Mouse (Mus musculus): Measurements from ENCODE around the gene Osbpl11. TPM values are rescaled to one million over a fixed set of nuclear protein-coding genes. Genes with fewer than 3 reads are reported as not detected.
"Not testable (repeated sequence)": the region's sequence is repeated elsewhere in the genome, so short reads cannot be mapped to it uniquely, and the experiment has no call there.

The Osbpl11 gene
- polyA plus RNA-seq, 1 experiment from 2014 or later, result 20.6 TPM

DNA sequence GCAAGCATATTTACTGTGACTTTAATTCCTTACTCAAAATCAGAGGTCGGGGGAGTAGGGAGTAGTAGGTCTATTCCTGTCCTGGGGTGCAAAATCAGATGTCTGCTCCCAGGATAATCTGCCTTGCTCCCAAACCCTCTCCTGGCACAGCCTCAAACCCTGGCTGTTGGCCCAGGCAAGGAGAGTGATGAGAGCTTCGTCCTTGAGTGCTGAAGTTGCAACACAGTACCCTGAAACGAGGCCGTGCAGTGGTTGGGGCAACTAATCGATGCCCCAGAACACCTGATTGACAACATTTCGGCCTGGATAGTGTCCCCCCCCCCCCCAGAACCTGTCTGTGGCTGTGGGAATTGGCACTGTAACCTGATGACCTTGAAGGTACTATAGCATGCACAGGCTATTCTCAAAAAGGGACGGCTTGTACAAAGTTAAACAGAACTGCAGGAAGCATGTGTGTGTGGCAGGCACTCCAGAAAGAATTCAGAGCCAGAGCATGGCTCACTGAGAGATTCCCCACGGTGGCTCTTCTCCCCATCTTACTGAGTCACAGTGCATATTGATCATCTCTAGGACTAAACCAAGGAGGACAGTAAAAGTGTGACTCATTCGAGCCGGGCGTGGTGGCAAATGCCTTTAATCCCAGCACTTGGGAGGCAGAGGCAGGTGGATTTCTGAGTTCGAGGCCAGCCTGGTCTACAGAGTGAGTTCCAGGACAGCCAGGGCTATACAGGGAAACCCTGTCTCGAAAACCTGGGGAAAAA lies 21.4 kb upstream of the Osbpl11 start:
- Histone ChIP-seq H3K27ac (replicated peaks) (no peak overlapping the region), H3K4me1 (replicated peaks) (no peaks in the 10 kb centered on the region)
- WGBS, result 84% methylated on average over 13 of the region's 13 CpGs

DNA sequence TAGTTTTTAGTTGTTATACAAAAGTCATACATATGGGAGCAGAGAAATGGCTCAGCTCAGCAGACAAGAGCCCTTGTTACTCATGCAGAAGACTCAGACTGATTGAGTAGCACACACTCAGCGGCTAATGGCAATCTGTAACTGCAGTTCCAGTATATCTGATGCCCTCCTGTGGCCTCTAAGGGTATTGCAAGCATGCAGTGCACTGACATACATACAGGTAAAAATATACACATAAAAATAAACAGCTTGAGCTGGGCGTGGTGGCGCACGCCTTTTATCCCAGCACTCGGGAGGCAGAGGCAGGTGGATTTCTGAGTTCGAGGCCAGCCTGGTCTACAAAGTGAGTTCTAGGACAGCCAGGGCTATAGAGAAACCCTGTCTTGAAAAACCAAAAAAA lies 18.6 kb upstream of the Osbpl11 start:
- H3K4me3 ChIP-seq; H3K27me3 ChIP-seq; H3K9ac ChIP-seq; H3K4me2 ChIP-seq; H3K4me1 ChIP-seq (replicated peaks); H3K9me3 ChIP-seq; H3K27ac ChIP-seq (replicated peaks); H3K36me3 ChIP-seq; ATAC-seq (ENCODE audit: low FRiP score, low read depth): not testable (repeated sequence)
- 77% methylated on average over 6 of the region's 6 CpGs for WGBS

More for the DNA sequence above, 21.4 kb upstream of the Osbpl11 start:
- no peaks in the 10 kb centered on the region for H3K27me3 ChIP-seq
- H3K36me3 ChIP-seq, result no peaks in the 10 kb centered on the region
- no peak overlapping the region for H3K9ac ChIP-seq
- no peak overlapping the region for H3K4me2 ChIP-seq
- ATAC-seq (ENCODE audit: low FRiP score, low read depth), result no peak
- H3K4me3 ChIP-seq, result no peak overlapping the region
- no peaks in the 10 kb centered on the region for H3K9me3 ChIP-seq

DNA sequence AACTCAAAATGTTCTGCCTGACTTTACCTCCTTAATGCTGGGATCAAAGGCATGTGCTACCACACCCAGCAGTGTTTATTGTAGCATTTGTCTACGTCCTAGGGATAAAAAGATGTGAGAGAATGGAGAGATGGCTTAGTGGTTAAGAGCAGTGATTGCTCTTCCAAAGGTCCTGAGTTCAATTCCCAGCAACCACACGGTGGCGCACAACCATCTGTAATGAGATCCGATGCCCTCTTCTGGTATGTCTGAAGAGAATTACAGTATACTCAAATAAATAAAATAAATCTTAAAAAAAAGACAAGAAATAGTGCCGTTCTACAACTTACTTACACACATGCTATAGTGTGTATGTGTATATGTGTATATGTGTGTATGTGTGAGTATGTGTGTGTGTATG lies 17.3 kb upstream of the Osbpl11 start:
- H3K27ac ChIP-seq (replicated peaks), result no peak overlapping the region
- 39% methylated on average over 5 of the region's 5 CpGs for WGBS
- no peaks in the 10 kb centered on the region for H3K9me3 ChIP-seq
- no peak overlapping the region for H3K4me3 ChIP-seq
- no peaks in the 10 kb centered on the region for H3K36me3 ChIP-seq
- H3K4me1 ChIP-seq (replicated peaks), result no peaks in the 10 kb centered on the region
- H3K9ac ChIP-seq, result no peak overlapping the region
- no peaks in the 10 kb centered on the region for H3K27me3 ChIP-seq
- no peak overlapping the region for H3K4me2 ChIP-seq
- no peak for ATAC-seq (ENCODE audit: low FRiP score, low read depth)

DNA sequence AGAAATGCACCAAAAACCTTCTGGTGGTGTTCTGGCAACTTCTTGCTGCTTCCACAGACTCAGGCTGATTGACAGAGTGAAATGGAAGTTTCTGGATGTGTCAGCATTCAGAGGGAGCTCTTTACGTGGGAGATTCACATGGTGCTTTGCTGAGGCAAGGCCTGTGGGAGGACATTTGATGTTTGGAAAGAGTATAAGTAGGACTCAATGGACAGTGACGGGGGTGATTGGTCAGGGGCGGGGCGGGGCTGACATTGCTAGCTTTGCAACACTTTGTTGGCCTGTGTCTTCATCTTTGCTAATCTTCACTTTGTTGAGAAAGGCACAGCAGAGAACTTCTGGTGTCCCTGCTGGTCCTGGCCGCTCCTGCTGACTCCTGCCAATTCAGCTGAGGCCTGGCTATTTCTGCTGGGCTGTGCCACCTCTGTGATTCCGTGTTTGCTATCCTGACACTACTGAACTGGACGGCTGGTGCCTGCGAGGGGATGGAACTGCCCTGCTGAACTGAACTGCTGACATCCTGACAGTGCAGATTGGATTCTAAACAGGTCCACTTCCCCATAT lies 15.3 kb upstream of the Osbpl11 start:
- H3K9ac ChIP-seq, result no peak overlapping the region
- no peaks in the 10 kb centered on the region for H3K36me3 ChIP-seq
- H3K4me2 ChIP-seq, result no peak overlapping the region
- H3K4me3 ChIP-seq, result no peak overlapping the region
- H3K27ac ChIP-seq (replicated peaks), result no peak overlapping the region
- 76% methylated on average over 8 of the region's 8 CpGs for WGBS
- H3K9me3 ChIP-seq, result no peaks in the 10 kb centered on the region
- H3K4me1 ChIP-seq (replicated peaks), result no peaks in the 10 kb centered on the region
- no peak for ATAC-seq (ENCODE audit: low FRiP score, low read depth)
- no peaks in the 10 kb centered on the region for H3K27me3 ChIP-seq

DNA sequence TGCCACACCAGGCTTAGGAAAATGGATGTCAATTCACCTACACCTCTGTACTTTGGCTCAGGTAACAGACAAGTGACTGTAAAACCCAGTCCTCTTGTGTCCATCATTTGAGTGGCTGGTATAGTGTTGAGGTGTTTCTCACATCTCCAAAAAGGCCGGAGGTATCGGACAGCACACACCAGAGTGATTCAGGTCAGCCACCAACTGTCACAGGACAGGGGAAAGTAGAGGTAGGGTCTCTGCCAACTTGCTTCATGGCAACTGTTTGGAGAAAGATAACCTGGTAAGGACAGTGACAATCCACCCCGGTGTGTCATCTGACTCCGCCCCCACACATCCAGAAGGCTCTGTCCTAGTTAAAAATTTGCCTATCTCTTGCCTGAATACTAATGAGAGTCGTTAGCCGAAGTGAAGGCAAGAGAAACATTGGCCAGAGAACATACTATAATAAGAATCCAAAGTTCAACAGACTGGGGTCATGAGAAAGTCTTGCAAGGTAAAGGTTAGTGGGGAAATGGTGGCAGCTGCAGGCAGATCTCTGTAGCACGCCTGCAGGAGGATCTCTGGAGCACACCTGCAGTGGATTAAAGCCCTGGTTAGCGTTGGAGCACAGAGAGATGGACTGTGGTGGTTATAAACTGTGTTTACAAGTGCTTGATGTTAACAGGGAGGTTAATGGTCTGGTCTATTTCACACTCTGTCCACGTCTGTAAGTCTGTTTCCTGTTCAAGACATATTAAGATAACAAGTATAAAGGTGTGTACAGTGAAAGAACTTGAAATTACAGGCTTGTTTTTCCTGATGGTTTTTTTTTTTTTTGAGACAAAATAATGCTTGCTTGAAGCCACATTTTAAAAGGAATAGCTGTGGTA lies 13.9 kb upstream of the Osbpl11 start:
- ATAC-seq (ENCODE audit: low FRiP score, low read depth), result no peak
- 81% methylated on average over 9 of the region's 9 CpGs for WGBS
- H3K9me3 ChIP-seq, result no peaks in the 10 kb centered on the region

DNA sequence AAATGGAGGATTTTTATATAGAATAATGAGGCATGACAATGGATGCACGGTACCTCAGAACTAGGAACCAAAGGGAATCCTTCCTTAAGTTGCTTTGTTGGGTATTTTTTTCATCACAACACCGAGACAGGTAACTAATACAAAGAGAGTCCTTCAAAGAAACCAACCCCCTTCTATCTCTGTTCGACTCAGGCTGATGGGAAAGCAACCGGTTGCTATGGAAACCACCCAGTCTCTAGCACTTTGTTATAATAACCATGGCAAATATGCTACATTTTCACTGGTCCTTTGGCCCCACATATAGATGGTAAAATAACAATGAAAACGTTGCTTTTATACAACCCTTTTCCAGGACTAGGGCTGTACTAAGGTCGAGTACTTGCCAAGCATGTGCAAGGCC lies 13.1 kb upstream of the Osbpl11 start:
- no peaks in the 10 kb centered on the region for H3K9me3 ChIP-seq
- ATAC-seq (ENCODE audit: low FRiP score, low read depth), result no peak
- no peak overlapping the region for H3K9ac ChIP-seq
- no peak overlapping the region for H3K27ac ChIP-seq (replicated peaks)
- H3K4me3 ChIP-seq, result no peak overlapping the region
- 66% methylated on average over 6 of the region's 6 CpGs for WGBS
- no peaks in the 10 kb centered on the region for H3K27me3 ChIP-seq
- H3K36me3 ChIP-seq, result no peaks in the 10 kb centered on the region
- no peaks in the 10 kb centered on the region for H3K4me1 ChIP-seq (replicated peaks)
- no peak overlapping the region for H3K4me2 ChIP-seq

More for the DNA sequence above, 13.9 kb upstream of the Osbpl11 start:
- Histone ChIP-seq H3K4me2 (no peak overlapping the region), H3K27ac (replicated peaks) (no peak overlapping the region), H3K4me1 (replicated peaks) (no peaks in the 10 kb centered on the region), H3K36me3 (no peaks in the 10 kb centered on the region), H3K4me3 (no peak overlapping the region), H3K9ac (no peak overlapping the region), H3K27me3 (no peaks in the 10 kb centered on the region)

DNA sequence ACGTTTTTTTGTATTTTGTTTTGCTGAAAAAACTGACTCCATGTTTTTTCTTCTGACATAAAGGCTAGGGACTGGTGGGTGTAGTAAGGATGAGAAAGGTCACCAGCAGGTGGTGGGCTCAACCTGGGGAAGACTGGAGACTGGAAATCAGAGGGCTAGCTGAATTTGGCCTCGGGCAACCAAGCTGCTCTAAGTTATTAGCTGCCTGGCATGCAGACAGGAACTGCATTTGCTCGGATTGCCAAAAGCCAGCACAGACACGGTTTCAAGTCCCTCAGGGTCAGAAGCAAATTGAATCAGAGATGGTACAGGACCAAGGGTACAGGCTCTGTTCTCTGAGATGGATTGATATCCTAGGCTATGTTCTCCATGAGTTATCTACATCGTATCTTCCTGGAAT lies 11.7 kb upstream of the Osbpl11 start:
- H3K27ac ChIP-seq (replicated peaks), result no peak overlapping the region
- no peaks in the 10 kb centered on the region for H3K9me3 ChIP-seq
- WGBS, result 76% methylated on average over 5 of the region's 5 CpGs
- no peaks in the 10 kb centered on the region for H3K36me3 ChIP-seq
- ATAC-seq (ENCODE audit: low FRiP score, low read depth), result no peak
- H3K4me2 ChIP-seq, result no peak overlapping the region
- 0 out of 2 replicates have a peak, but pooled peaks cover under 1% of the 10 kb centered on the region for H3K4me1 ChIP-seq (replicated peaks)
- H3K9ac ChIP-seq, result no peak overlapping the region
- H3K27me3 ChIP-seq, result no peaks in the 10 kb centered on the region
- H3K4me3 ChIP-seq, result no peak overlapping the region

DNA sequence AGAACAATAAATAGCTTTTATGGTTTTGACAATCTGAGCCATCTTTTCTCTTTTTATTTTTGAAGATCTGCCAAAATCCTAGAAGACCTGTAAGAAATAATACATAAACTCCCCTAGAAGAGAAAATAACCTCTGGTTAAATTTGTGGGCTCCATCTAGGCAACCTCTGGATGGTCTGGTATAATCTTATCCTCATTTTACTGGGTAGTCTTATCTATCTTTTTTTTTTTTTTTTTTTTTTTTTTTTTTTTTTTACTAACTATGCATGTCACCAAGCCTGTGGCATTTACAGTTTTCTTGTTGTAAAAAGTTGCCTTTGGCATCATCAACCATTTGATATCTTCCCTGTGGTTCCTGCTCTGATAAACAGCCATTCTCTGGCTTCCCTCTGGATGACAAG lies 10.2 kb upstream of the Osbpl11 start:
- Histone ChIP-seq H3K4me3 (no peak overlapping the region), H3K4me1 (replicated peaks) (peaks cover 7% of the 10 kb centered on the region; the same call in 1 of the 2 replicates), H3K27ac (replicated peaks) (no peak overlapping the region), H3K9me3 (no peaks in the 10 kb centered on the region), H3K36me3 (no peaks in the 10 kb centered on the region), H3K9ac (no peak overlapping the region), H3K27me3 (no peaks in the 10 kb centered on the region), H3K4me2 (no peak overlapping the region)
- no peak for ATAC-seq (ENCODE audit: low FRiP score, low read depth)

DNA sequence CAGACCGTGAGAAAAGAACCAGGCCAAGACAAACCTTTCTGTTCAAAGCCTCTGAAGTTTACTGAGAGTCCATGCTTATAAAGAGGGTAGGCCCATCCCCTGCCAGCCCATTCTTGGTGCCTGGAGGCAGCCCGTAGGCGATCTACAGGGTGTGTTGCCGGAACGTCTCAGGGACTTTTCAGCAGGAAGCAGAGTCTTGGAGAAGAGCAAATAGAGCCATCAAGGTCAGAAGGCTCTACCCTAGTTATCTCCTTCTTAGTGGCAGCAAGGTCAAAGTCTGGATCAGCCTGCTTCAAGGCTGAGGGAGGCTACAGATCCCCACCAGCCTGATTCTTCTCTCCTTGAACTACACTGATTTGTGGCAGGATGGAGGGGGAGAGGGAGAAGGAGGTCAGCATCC lies 8.0 kb upstream of the Osbpl11 start:
- WGBS, result 86% methylated on average over 5 of the region's 5 CpGs
- ATAC-seq (ENCODE audit: low FRiP score, low read depth), result not testable (repeated sequence)

DNA sequence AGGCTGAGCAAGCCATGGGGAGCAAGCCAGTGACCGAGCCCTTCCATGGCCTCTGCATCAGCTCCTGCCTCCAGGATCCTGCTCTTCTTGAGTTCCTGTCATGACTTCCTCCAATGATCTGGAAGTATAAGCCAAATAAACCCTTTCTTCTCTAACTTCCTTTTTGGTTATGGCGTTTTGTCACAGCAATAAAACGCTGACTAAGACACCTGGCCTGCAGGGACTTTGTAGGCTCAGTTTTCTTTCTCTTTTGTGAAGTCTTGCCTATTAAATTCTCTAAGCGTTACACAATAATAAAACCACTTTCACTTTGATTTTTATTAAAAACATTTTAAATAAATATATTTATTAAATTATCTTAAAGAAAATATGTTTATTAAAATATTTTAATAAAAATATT lies 7.1 kb upstream of the Osbpl11 start:
- no peak overlapping the region for H3K27ac ChIP-seq (replicated peaks)
- no peaks in the 10 kb centered on the region for H3K9me3 ChIP-seq
- no peaks in the 10 kb centered on the region for H3K36me3 ChIP-seq
- peaks cover 7% of the 10 kb centered on the region; the same call in 1 of the 2 replicates for H3K4me1 ChIP-seq (replicated peaks)
- no peak for ATAC-seq (ENCODE audit: low FRiP score, low read depth)
- no peaks in the 10 kb centered on the region for H3K27me3 ChIP-seq
- no peak overlapping the region for H3K4me3 ChIP-seq
- H3K9ac ChIP-seq, result no peak overlapping the region
- no peak overlapping the region for H3K4me2 ChIP-seq
- 91% methylated on average over 4 of the region's 4 CpGs for WGBS

More for the DNA sequence above, 8.0 kb upstream of the Osbpl11 start:
- H3K4me1 ChIP-seq (replicated peaks); H3K27me3 ChIP-seq; H3K9me3 ChIP-seq; H3K4me3 ChIP-seq; H3K9ac ChIP-seq; H3K4me2 ChIP-seq; H3K27ac ChIP-seq (replicated peaks); H3K36me3 ChIP-seq: not testable (repeated sequence)

DNA sequence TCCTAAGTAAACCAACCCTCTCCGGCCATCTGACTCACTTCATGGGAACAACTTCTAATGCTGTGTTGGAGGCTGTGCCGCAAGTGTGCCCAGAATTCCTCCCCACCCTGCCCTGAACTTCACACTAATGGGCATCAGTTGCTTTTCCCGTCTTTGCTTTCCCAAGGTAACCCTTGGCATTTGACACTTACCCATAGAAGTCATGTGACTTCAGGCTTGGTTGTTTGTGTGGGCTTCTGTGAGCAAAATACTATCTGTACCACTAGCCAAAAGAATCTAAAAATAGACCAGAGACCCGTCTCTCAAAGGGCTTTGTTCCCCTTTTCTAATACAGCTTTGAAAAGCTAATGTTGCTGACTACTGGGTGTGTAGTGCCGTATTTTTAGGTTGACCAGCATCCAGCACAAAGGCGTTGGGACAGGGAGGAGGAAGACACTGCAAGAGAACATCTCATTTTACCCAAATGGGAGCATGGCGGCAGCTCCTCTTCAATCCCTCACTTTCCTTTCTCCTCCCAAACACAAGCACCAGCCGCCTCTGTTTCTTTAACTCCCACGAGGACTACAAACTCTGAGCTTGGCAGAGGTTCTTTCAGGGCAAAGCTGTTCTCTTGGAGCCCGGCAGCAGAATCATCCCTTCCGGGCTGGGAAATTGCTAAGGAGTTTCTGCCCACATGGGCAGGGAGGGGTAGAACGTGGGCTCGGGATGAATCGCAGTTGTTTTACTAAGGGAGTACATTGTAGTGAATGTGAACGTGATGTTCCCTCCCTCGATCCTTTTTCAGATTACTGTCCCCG lies 6.4 kb upstream of the Osbpl11 start:
- Histone ChIP-seq H3K4me3 (no peak overlapping the region), H3K4me2 (peak overlapping the region; percentile 30; the same call in 1 of the 2 replicates), H3K36me3 (no peaks in the 10 kb centered on the region), H3K4me1 (replicated peaks) (peaks cover 7% of the 10 kb centered on the region; the same call in 1 of the 2 replicates), H3K27me3 (no peaks in the 10 kb centered on the region), H3K27ac (replicated peaks) (peak overlapping the region; percentile 37; the same call in 1 of the 2 replicates), H3K9me3 (no peaks in the 10 kb centered on the region), H3K9ac (no peak overlapping the region)
- no peak for ATAC-seq (ENCODE audit: low FRiP score, low read depth)
- WGBS, result 62% methylated on average over 17 of the region's 17 CpGs
